ENCODE assay signal across 24 mouse cellular contexts in the genomic region with DNA sequence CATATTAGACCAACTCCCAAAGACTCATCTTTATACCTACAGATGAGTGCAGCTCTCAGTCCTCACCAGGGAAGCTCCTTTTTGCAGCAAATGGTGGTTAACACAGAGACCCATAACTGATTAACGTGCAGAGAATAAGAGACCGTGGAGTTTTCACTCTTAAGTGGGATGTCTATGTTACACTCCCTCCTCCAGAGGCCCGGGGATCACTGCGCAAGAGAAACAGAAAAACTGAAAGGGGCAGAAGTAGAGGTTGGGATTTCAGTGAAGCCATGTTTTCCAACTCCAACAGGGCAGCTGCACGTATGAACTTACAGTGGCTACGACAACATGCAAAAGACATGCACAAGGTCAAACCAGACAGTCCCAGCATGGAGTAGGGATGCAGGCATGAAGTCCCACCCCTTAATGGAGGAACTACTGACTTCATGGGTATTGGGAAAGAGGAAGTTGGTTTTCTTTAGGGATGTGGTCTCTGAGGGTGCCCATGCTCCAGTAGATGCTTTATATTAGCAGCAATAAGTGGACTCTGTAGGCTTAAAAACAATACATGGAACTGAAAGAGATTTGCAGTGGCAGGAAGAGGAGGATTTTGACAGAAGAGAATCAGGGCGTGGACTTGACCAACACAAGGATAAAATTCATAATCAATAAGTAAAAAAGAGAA.
A peak's percentile ranks its signal among the peaks of the same experiment; 100 is the strongest.
DNase-seq lines count a peak whose midpoint lies in the region; ATAC-seq lines count a peak whose summit lies in the region.
"Had no signal": no experiment of that assay in that cellular context is flagged by ENCODE, and none has a peak within 500 bp of the region (broad histone marks: within the 10 kb centered on the region; RNA-seq: fewer than 3 reads in every experiment).

No protein-coding gene starts in this region.

- no peaks in the 10 kb centered on the region for H3K27me3 ChIP-seq in heart, embryonic 10.5 days (ENCODE audit: insufficient read depth, poor library complexity, severe bottlenecking)
- H3K27me3 ChIP-seq: CH12.LX; embryonic facial prominence, embryonic 15.5 days; forebrain, embryonic 15.5 days; heart, embryonic 12.5 days; hindbrain, embryonic 13.5 days had no signal

- no peaks in the 10 kb centered on the region for H3K9me3 ChIP-seq in heart, embryonic 10.5 days
- H3K9me3 ChIP-seq: embryonic facial prominence, embryonic 15.5 days; forebrain, embryonic 10.5 days; forebrain, embryonic 15.5 days; heart, embryonic 12.5 days; hindbrain, embryonic 13.5 days had no signal

- no peaks in the 10 kb centered on the region for H3K4me1 ChIP-seq in heart, embryonic 10.5 days
- H3K4me1 ChIP-seq: embryonic facial prominence, embryonic 15.5 days; forebrain, embryonic 10.5 days; forebrain, embryonic 15.5 days had no signal

- intact Hi-C loops in heart, postnatal 36 days (cut with DNase I), result no loop called here

- WGBS in heart, embryonic 10.5 days, result 84% methylated on average over 7 of the region's 7 CpGs

- no peak overlapping the region for H3K4me3 ChIP-seq in heart, embryonic 10.5 days
- H3K4me3 ChIP-seq: embryonic facial prominence, embryonic 15.5 days; erythroblast, embryonic 14.5 days; forebrain, embryonic 10.5 days; forebrain, embryonic 15.5 days; heart, adult 2 months; heart, embryonic 12.5 days; hindbrain, embryonic 13.5 days had no signal

- no peak overlapping the region for H3K27ac ChIP-seq in heart, embryonic 10.5 days
- H3K27ac ChIP-seq: embryonic facial prominence, embryonic 15.5 days; forebrain, embryonic 10.5 days; forebrain, embryonic 15.5 days; heart, adult 2 months; hindbrain, embryonic 13.5 days; hindbrain, postnatal 0 days had no signal

- peak; percentile 20 for DNase-seq in heart, embryonic 10.5 days (ENCODE audit: low spot score)
- DNase-seq in heart, postnatal 36 days, result no peak
- peak; percentile 4 to 45 for DNase-seq in spleen, postnatal 4 days (ENCODE audit: low spot score in 2 of 2)
- DNase-seq in spleen, postnatal 10 days (ENCODE audit: low spot score in 2 of 2), result no peak
- no peak for DNase-seq in cerebellum, adult 11 months
- DNase-seq in gastrocnemius, postnatal 4 days (ENCODE audit: low spot score in 2 of 2), result no peak
- DNase-seq: adrenal gland, adult 2 months; adrenal gland, postnatal 25 days; cerebellum, adult 2 months; cerebellum, postnatal 10 days; embryo, embryonic 11 days; gastrocnemius, postnatal 25 days; heart, adult 2 months; heart, postnatal 4 days had no signal

- no peaks in the 10 kb centered on the region for H3K36me3 ChIP-seq in heart, embryonic 10.5 days
- H3K36me3 ChIP-seq: embryonic facial prominence, embryonic 15.5 days; forebrain, embryonic 10.5 days; forebrain, embryonic 15.5 days; heart, embryonic 12.5 days; hindbrain, embryonic 13.5 days had no signal

- ATAC-seq in granulocyte monocyte progenitor cell, adult 5-6 weeks (replicated peaks; ENCODE audit: poor library complexity, severe bottlenecking), result peak; percentile 99
- ATAC-seq in megakaryocyte progenitor cell, adult 5-6 weeks (replicated peaks; ENCODE audit: poor library complexity), result peak; percentile 98
- ATAC-seq: forebrain, embryonic 15.5 days; hindbrain, postnatal 0 days had no signal

Comparison
In these comparisons a context has a peak if more than half of its experiments do, and no peak if none do; other contexts are left out.
1. DNase-seq: peak in heart, embryonic 10.5 days (single experiment) and spleen, postnatal 4 days (2 of 2); none in heart, postnatal 36 days (0 of 2), spleen, postnatal 10 days (0 of 2), cerebellum, adult 11 months (single experiment) and gastrocnemius, postnatal 4 days (0 of 2).